Mouse (Mus musculus) gastrocnemius, postnatal 10 days (tissue): ENCODE measurements around the gene Ikzf2. TPM values are rescaled to one million over a fixed set of nuclear protein-coding genes. Genes with fewer than 3 reads are reported as not detected.

Experiments
- DNase-seq: peaks from one replicate; pipeline ENCODE4 v3.0.0; 2021; ENCODE audit warnings: mixed read lengths
- total RNA-seq, 2 experiments: library from RNA; stranded (reverse); gene quantifications; 2 replicates each; pipeline ENCODE4 v1.2.3; 2021

Ikzf2 gene
- total RNA-seq, 2 experiments from 2014 or later = 8.9 to 11.6 TPM

GRCm38 (mm10) chr1:69591328-69591801 is 95.7 kb downstream of the Ikzf2 start:
- peak; percentile 7 for DNase-seq

GRCm38 (mm10) chr1:69585546-69585945 is 101.5 kb downstream of the Ikzf2 start:
- DNase-seq = no peak

- DNase-seq = no peak
Observed at GRCm38 (mm10) chr1:69583932-69584659, 102.9 kb downstream of the Ikzf2 start.

GRCm38 (mm10) chr1:69578917-69579316 is 108.1 kb downstream of the Ikzf2 start:
- no peak for DNase-seq

GRCm38 (mm10) chr1:69559443-69560090 is 127.5 kb downstream of the Ikzf2 start:
- no peak for DNase-seq

- DNase-seq = no peak
Observed at GRCm38 (mm10) chr1:69555636-69556151, 131.4 kb downstream of the Ikzf2 start.

- DNase-seq = no peak
Observed at GRCm38 (mm10) chr1:69549987-69550386, 137.1 kb downstream of the Ikzf2 start.

- DNase-seq = no peak
Observed at GRCm38 (mm10) chr1:69545885-69546253, 141.2 kb downstream of the Ikzf2 start.

- no peak for DNase-seq
Observed at GRCm38 (mm10) chr1:69545217-69545884, 141.7 kb downstream of the Ikzf2 start.

GRCm38 (mm10) chr1:69543774-69544597 is 143.1 kb downstream of the Ikzf2 start:
- DNase-seq = no peak

- DNase-seq = no peak
Observed at GRCm38 (mm10) chr1:69542546-69542945, 144.5 kb downstream of the Ikzf2 start.

- no peak for DNase-seq
Observed at GRCm38 (mm10) chr1:69538663-69539062, 148.4 kb downstream of the Ikzf2 start.

GRCm38 (mm10) chr1:69537619-69538018 is 149.4 kb downstream of the Ikzf2 start:
- no peak for DNase-seq

GRCm38 (mm10) chr1:69535507-69535906 is 151.5 kb downstream of the Ikzf2 start:
- DNase-seq = no peak

GRCm38 (mm10) chr1:69533048-69533447 is 154.0 kb downstream of the Ikzf2 start:
- no peak for DNase-seq

- DNase-seq = no peak
Observed at GRCm38 (mm10) chr1:69528696-69529095, 158.3 kb downstream of the Ikzf2 start.

GRCm38 (mm10) chr1:69521656-69522055 is 165.4 kb downstream of the Ikzf2 start:
- no peak for DNase-seq

- no peak for DNase-seq
Observed at GRCm38 (mm10) chr1:69519356-69519755, 167.7 kb downstream of the Ikzf2 start.

GRCm38 (mm10) chr1:69518012-69518411 is 169.0 kb downstream of the Ikzf2 start:
- DNase-seq = no peak

- DNase-seq = no peak
Observed at GRCm38 (mm10) chr1:69516144-69516543, 170.9 kb downstream of the Ikzf2 start.

- no peak for DNase-seq
Observed at GRCm38 (mm10) chr1:69513595-69514250, 173.3 kb downstream of the Ikzf2 start.

- DNase-seq = no peak
Observed at GRCm38 (mm10) chr1:69508275-69508674, 178.8 kb downstream of the Ikzf2 start.
